Mouse (Mus musculus): ENCODE results near the gene Hdac11. TPM values are rescaled to one million over a fixed set of nuclear protein-coding genes. Genes with fewer than 3 reads are reported as not detected.
"Not testable (repeated sequence)": the region's sequence is repeated elsewhere in the genome, so short reads cannot be mapped to it uniquely, and the experiment has no call there.

Gene Hdac11
- polyA plus RNA-seq, 1 experiment from 2014 or later: 24.5 TPM

GRCm38 (mm10) chr6:91115158-91115557, 41.3 kb upstream of the Hdac11 start:
- ATAC-seq (no peak), DNase-seq (ENCODE audit: low spot score) (no peak)
- peak overlapping the region; percentile 66; the same call in 1 of the 2 replicates for H3K4me3 ChIP-seq (ENCODE audit: low read depth, low read length)
- no peaks in the 10 kb centered on the region for H3K9me3 ChIP-seq (replicated peaks; ENCODE audit: control insufficient read depth, low read length)
- H3K4me1 ChIP-seq (ENCODE audit: control insufficient read depth, insufficient read depth, low read length): peaks cover 19% of the 10 kb centered on the region
- no peaks in the 10 kb centered on the region for H3K36me3 ChIP-seq (ENCODE audit: control insufficient read depth, insufficient read depth, low read length)
- H3K4me2 ChIP-seq (ENCODE audit: low read length): peak overlapping the region; percentile 84
- 56% methylated on average over 1 of the region's 1 CpGs for WGBS
- H3K9ac ChIP-seq (ENCODE audit: low read length): peak overlapping the region; percentile 35; the same call in 1 of the 2 replicates
- H3K27me3 ChIP-seq (replicated peaks; ENCODE audit: control insufficient read depth, insufficient read depth, low read length): no peaks in the 10 kb centered on the region
- H3K27ac ChIP-seq (ENCODE audit: low read depth, low read length): no peak overlapping the region

DNA sequence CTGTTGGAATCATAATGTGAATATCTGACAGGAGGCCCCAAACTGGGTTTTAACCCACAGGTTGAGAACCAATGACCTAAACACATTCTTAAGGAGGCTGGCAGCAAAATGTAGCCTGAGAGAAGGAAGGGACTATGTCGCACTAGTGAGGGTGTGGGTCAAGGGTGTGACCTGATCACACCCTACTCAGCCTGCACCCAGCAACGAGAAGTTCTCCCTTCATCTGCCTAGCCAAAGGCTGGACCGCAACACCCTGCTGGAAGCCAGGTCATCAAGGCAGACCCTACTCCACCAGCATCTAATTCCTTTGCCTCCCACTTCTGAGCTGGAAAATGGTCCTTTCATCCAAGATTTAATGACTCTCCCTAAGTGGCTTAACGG, 40.6 kb upstream of the Hdac11 start:
- H3K4me1 ChIP-seq (ENCODE audit: control insufficient read depth, insufficient read depth, low read length): peaks cover 19% of the 10 kb centered on the region
- DNase-seq (ENCODE audit: low spot score) (no peak), ATAC-seq (no peak)
- peak overlapping the region; percentile 86 for H3K9ac ChIP-seq (ENCODE audit: low read length)
- WGBS: 14% methylated on average over 4 of the region's 4 CpGs
- H3K27ac ChIP-seq (ENCODE audit: low read depth, low read length): no peak overlapping the region
- peak overlapping the region; percentile 84 for H3K4me2 ChIP-seq (ENCODE audit: low read length)
- no peaks in the 10 kb centered on the region for H3K9me3 ChIP-seq (replicated peaks; ENCODE audit: control insufficient read depth, low read length)
- no peaks in the 10 kb centered on the region for H3K27me3 ChIP-seq (replicated peaks; ENCODE audit: control insufficient read depth, insufficient read depth, low read length)
- no peaks in the 10 kb centered on the region for H3K36me3 ChIP-seq (ENCODE audit: control insufficient read depth, insufficient read depth, low read length)
- H3K4me3 ChIP-seq (ENCODE audit: low read depth, low read length): peak overlapping the region; percentile 66

GRCm38 (mm10) chr6:91116244-91117145, 40.0 kb upstream of the Hdac11 start, which contains the start of gene Nup210:
Gene Nup210 (minus strand): TSS chr6:91116829.
- peak; percentile 97 for ATAC-seq
- DNase-seq (ENCODE audit: low spot score): peak; percentile 98
- Histone ChIP-seq H3K4me2 (ENCODE audit: low read length) (peak within 1 kb of the TSS; percentile 84), H3K4me3 (ENCODE audit: low read depth, low read length) (peak within 1 kb of the TSS; percentile 66), H3K9me3 (replicated peaks; ENCODE audit: control insufficient read depth, low read length) (no peaks in the 10 kb centered on the region), H3K4me1 (ENCODE audit: control insufficient read depth, insufficient read depth, low read length) (peaks cover 19% of the 10 kb centered on the region), H3K27ac (ENCODE audit: low read depth, low read length) (peak within 1 kb of the TSS; percentile 85), H3K9ac (ENCODE audit: low read length) (peak within 1 kb of the TSS; percentile 86), H3K36me3 (ENCODE audit: control insufficient read depth, insufficient read depth, low read length) (no peaks in the 10 kb centered on the region), H3K27me3 (replicated peaks; ENCODE audit: control insufficient read depth, insufficient read depth, low read length) (no peaks in the 10 kb centered on the region)
- under 1% methylated on average over 79 of the region's 93 CpGs for WGBS

DNA sequence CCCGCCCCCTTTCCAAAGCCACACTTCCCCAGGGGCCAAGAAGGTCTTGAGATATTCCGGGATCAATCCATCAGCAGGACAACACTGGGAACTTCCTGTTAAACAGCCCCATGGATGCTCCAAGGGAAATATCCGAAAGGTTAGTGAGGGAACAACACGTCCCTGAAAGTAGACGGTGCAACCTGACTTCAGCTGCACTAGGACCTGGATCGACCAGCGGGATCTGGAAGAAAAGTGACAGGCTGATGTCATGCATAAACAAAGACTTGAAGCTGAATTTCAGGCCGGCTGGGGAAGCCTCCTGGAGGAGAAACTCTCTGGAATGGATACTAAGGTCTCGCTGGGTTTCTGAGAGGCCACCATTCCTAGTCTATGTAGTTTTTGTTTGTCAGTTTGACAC, 39.3 kb upstream of the Hdac11 start:
- peak; percentile 24 for ATAC-seq
- peak; percentile 61 for DNase-seq (ENCODE audit: low spot score)
- Histone ChIP-seq H3K36me3 (ENCODE audit: control insufficient read depth, insufficient read depth, low read length) (no peaks in the 10 kb centered on the region), H3K27ac (ENCODE audit: low read depth, low read length) (peak overlapping the region; percentile 85; the same call in 1 of the 2 replicates), H3K9ac (ENCODE audit: low read length) (peak overlapping the region; percentile 86), H3K4me1 (ENCODE audit: control insufficient read depth, insufficient read depth, low read length) (peaks cover 19% of the 10 kb centered on the region), H3K9me3 (replicated peaks; ENCODE audit: control insufficient read depth, low read length) (no peaks in the 10 kb centered on the region), H3K4me2 (ENCODE audit: low read length) (peak overlapping the region; percentile 84), H3K4me3 (ENCODE audit: low read depth, low read length) (peak overlapping the region; percentile 66), H3K27me3 (replicated peaks; ENCODE audit: control insufficient read depth, insufficient read depth, low read length) (no peaks in the 10 kb centered on the region)
- WGBS: 3% methylated on average over 9 of the region's 9 CpGs

DNA sequence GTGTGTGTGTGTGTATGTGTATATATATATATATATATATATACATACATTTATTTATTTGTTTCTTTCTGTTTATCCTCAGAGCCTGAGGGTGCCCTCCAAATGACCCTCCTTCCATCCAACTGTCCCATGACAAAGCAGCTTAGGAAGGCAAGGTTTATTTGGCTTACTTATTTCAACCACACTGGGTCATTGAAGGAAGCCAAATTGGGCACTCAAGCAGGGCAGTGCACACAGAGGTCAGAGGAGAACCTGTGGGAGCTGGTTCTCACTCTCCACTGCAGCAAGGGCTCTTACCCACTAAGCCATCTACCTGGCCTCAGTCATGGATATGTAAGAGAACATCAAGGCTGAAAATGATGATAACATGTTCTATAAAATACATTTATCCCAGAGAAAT, 37.9 kb upstream of the Hdac11 start:
- H3K4me3 ChIP-seq (ENCODE audit: low read depth, low read length): no peak overlapping the region
- ATAC-seq (no peak), DNase-seq (ENCODE audit: low spot score) (no peak)
- no peaks in the 10 kb centered on the region for H3K9me3 ChIP-seq (replicated peaks; ENCODE audit: control insufficient read depth, low read length)
- H3K36me3 ChIP-seq (ENCODE audit: control insufficient read depth, insufficient read depth, low read length): no peaks in the 10 kb centered on the region
- H3K27ac ChIP-seq (ENCODE audit: low read depth, low read length): no peak overlapping the region
- H3K27me3 ChIP-seq (replicated peaks; ENCODE audit: control insufficient read depth, insufficient read depth, low read length): no peaks in the 10 kb centered on the region
- peaks cover 19% of the 10 kb centered on the region for H3K4me1 ChIP-seq (ENCODE audit: control insufficient read depth, insufficient read depth, low read length)
- no peak overlapping the region for H3K4me2 ChIP-seq (ENCODE audit: low read length)
- H3K9ac ChIP-seq (ENCODE audit: low read length): no peak overlapping the region

- no peak for DNase-seq (ENCODE audit: low spot score)
- peaks cover 10% of the 10 kb centered on the region for H3K4me1 ChIP-seq (ENCODE audit: control insufficient read depth, insufficient read depth, low read length)
- no peaks in the 10 kb centered on the region for H3K9me3 ChIP-seq (replicated peaks; ENCODE audit: control insufficient read depth, low read length)
- no peak overlapping the region for H3K9ac ChIP-seq (ENCODE audit: low read length)
- no peaks in the 10 kb centered on the region for H3K27me3 ChIP-seq (replicated peaks; ENCODE audit: control insufficient read depth, insufficient read depth, low read length)
- no peak overlapping the region for H3K27ac ChIP-seq (ENCODE audit: low read depth, low read length)
- ATAC-seq: no peak
- H3K4me2 ChIP-seq (ENCODE audit: low read length): no peak overlapping the region
- H3K4me3 ChIP-seq (ENCODE audit: low read depth, low read length): no peak overlapping the region
- WGBS: 83% methylated on average over 2 of the region's 2 CpGs
- no peaks in the 10 kb centered on the region for H3K36me3 ChIP-seq (ENCODE audit: control insufficient read depth, insufficient read depth, low read length)
Observed at GRCm38 (mm10) chr6:91120206-91120605, 36.3 kb upstream of the Hdac11 start.

- not testable (repeated sequence) for H3K4me2 ChIP-seq (ENCODE audit: low read length); H3K27ac ChIP-seq (ENCODE audit: low read depth, low read length); DNase-seq (ENCODE audit: low spot score); H3K9ac ChIP-seq (ENCODE audit: low read length); H3K27me3 ChIP-seq (replicated peaks; ENCODE audit: control insufficient read depth, insufficient read depth, low read length); H3K4me1 ChIP-seq (ENCODE audit: control insufficient read depth, insufficient read depth, low read length); H3K9me3 ChIP-seq (replicated peaks; ENCODE audit: control insufficient read depth, low read length); H3K4me3 ChIP-seq (ENCODE audit: low read depth, low read length); H3K36me3 ChIP-seq (ENCODE audit: control insufficient read depth, insufficient read depth, low read length); ATAC-seq
- 93% methylated on average over 7 of the region's 7 CpGs for WGBS
Observed at GRCm38 (mm10) chr6:91121089-91121488, 35.4 kb upstream of the Hdac11 start.

DNA sequence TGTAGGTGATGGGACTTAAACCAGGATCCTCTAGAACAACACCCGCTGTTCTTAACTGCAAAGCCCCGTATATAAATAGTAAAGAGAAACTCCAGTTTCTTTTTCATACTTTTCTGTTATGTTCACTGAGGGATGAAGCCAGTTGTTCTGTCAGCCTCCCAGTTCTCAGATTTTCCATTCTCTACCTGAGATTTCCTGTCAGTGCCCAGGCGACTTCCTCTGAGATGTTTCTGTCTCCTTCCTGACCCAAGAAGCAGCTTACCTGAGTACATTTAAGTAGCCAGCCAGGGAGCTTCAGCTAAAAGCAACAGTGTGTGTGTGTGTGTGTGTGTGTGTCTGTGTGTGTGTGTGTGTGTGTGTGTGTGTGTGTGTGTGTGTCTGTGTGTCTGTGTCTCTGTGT, 33.0 kb upstream of the Hdac11 start:
- no peak overlapping the region for H3K27ac ChIP-seq (ENCODE audit: low read depth, low read length)
- DNase-seq (ENCODE audit: low spot score): no peak
- no peak for ATAC-seq
- no peak overlapping the region for H3K9ac ChIP-seq (ENCODE audit: low read length)
- no peaks in the 10 kb centered on the region for H3K4me1 ChIP-seq (ENCODE audit: control insufficient read depth, insufficient read depth, low read length)
- no peaks in the 10 kb centered on the region for H3K9me3 ChIP-seq (replicated peaks; ENCODE audit: control insufficient read depth, low read length)
- H3K36me3 ChIP-seq (ENCODE audit: control insufficient read depth, insufficient read depth, low read length): no peaks in the 10 kb centered on the region
- 86% methylated on average over 3 of the region's 3 CpGs for WGBS
- H3K27me3 ChIP-seq (replicated peaks; ENCODE audit: control insufficient read depth, insufficient read depth, low read length): no peaks in the 10 kb centered on the region
- no peak overlapping the region for H3K4me2 ChIP-seq (ENCODE audit: low read length)
- no peak overlapping the region for H3K4me3 ChIP-seq (ENCODE audit: low read depth, low read length)
